Mouse (Mus musculus) brain, embryonic 14.5 days (tissue): ENCODE measurements around the gene Gm42791.

Experiments used
- CTCF ChIP-seq: fragments of 200-500 bp; IDR thresholded peaks from 2 replicates; pipeline ENCODE4 v1.5.1; 2012; ENCODE audit warnings: inconsistent platforms, mild to moderate bottlenecking, moderate library complexity, borderline replicate concordance; ENCODE audit not compliant: insufficient read depth, insufficient read length; ENCODE audit errors: extremely low read depth
- POLR2A ChIP-seq: fragments of 200-500 bp; IDR thresholded peaks from 2 replicates; pipeline ENCODE4 v1.6.1; 2012; ENCODE audit warnings: mild to moderate bottlenecking, inconsistent platforms, borderline replicate concordance; ENCODE audit not compliant: poor library complexity, insufficient read depth, insufficient read length, severe bottlenecking; ENCODE audit errors: extremely low read depth

GRCm38 (mm10) chr5:148941867-148942266, 53.1 kb downstream of the Gm42791 start:
- TF ChIP-seq POLR2A (no peak), CTCF (no peak)
